Mouse (Mus musculus) MN1 (cell line): ENCODE measurements around the gene Syt16.
A peak's percentile ranks its signal among the peaks of the same experiment; 100 is the strongest.

Source experiments
- DNase-seq: peaks from one replicate; pipeline ENCODE4 v3.0.0-alpha.2; 2016; ENCODE audit warnings: low spot score

The Syt16 gene

DNA sequence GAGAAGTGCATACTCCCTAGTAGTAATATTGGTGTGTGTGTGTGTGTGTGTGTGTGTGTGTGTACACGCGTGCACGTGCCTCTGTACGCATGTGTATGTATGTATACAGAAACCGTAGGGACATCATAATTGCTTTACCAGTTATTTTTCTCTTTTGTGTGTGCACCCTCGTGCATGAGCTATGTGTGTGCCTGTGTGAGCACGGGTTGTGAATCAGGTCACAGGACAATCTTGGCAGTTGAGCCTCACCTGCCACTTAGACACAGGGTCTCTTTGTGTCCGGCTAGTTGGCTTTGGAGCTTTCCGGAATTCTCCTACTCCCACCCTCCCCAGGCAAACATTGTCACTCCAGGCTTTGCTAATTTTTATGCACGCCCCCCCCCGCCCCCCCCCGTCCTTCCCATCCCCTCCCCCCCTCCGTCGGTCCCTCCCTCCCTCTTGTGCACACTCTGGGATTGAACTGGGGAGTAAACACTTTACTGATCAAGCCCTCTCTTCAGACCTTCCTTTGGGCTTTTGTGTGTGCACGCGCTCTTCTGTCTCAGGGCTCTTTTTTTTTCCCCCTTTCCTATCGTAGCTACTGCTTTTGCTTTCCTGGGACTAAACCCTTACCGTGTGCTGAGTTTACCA lies 319.0 kb downstream of the Syt16 start, which contains the start of gene Gm11042:
Gm11042 (minus strand) TSS at position 51 of the 630 bp plus-strand sequence.
- DNase-seq, result no peak

DNA sequence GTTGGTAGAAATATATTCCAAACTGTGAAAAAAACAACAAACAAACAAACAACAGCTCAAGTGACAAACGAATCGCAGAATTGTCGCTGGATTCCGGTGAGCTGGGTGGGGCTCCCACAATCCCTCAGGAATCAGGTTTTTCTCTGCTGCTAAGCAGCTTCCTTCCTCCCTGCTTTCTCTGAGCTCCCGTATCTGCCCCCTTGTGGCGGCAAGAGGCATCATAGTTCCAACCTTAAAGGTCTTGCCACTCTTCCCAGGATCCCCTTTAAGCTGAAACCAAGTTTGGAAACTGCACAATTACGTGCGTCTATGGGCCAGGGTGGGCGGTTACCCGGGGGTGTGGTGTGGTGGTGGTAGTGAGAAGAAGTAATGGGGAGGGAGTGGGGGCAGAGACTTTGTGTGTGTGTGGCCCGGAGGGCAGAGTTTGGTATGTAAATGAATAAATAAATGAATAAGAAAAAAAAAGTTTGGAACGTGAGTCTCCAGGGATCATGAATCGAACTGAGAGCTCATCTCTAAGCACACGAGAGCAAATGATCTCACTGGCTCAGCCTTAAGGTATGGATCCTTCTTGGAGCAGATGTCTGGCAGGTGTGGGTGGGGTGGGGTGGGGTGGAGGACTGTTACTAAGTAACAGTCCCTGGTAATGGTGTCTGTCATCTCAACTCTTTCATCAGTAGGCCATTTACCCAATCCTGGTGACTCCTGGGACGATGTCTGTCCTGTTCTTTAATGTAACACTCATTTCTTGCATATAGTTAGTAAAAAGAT lies 319.7 kb downstream of the Syt16 start:
- DNase-seq, result peak; percentile 28

DNA sequence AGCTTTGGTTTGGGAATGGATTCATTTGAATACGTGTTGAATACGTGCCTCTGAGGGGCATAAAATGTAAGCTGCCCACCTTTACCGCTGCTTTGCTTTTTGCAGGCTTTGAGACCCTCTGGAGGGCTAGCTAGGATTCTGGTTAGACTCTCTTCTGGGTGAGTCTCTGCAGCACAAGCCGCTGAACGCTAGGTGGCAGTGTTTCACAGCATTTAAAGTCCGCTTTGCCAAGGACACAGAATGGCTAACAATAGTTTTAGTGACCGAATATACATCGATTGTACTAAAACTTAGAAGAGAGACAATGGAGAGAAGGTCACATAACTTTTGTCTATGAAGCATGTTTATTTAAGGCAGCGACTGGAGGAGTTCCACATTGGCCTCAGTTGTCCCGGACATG lies 322.9 kb downstream of the Syt16 start:
- peak; percentile 60 for DNase-seq

DNA sequence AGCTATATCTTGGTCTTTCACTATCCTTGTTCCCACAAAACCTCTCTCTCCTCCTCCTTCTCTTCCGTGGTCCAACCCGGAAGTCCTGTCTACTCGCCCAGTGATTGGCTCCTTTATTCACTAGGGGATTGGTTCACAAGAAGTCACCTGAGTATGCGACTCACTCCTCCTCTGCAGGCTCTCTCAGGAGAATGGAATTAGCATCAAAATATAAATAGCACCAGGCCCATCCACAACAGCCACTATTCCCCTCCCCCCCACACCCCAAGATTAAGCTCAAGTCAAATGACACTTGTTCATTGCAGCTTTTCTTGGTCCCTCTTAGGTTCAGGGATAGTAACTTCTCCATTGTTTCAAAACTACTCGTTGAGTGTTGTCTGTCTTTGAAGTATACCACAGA lies 324.5 kb downstream of the Syt16 start:
- DNase-seq, result no peak
